Mouse (Mus musculus) C2C12 (cell line): Measurements from ENCODE around the gene Paqr5. TPM values are rescaled to one million over a fixed set of nuclear protein-coding genes. Genes with fewer than 3 reads are reported as not detected.

Experiments
- H3K27me3 ChIP-seq: one replicate; pipeline ENCODE4 v1.6.1; 2011; ENCODE audit not compliant: control insufficient read depth, insufficient read depth, insufficient read length
- H3K36me3 ChIP-seq: one replicate; pipeline ENCODE4 v1.6.1; 2011; ENCODE audit not compliant: control insufficient read depth, insufficient read depth
- H3K4me3 ChIP-seq: one replicate; pipeline ENCODE4 v1.5.1; 2011; ENCODE audit warnings: mild to moderate bottlenecking, control low read depth; ENCODE audit not compliant: poor library complexity, insufficient read depth, severe bottlenecking
- H3K79me2 ChIP-seq: one replicate; pipeline ENCODE4 v1.6.1; 2011; ENCODE audit not compliant: control insufficient read depth, insufficient read depth
- H3K79me3 ChIP-seq: one replicate; pipeline ENCODE4 v1.6.1; 2011; ENCODE audit warnings: low read depth, control low read depth
- H3ac ChIP-seq: one replicate; pipeline ENCODE3; 2011; ENCODE audit warnings: low read depth; ENCODE audit not compliant: control insufficient read depth, insufficient read length
- CEBPB ChIP-seq: IDR thresholded peaks from one replicate; pipeline ENCODE4 v1.6.1; 2011; ENCODE audit warnings: low read depth, mild to moderate bottlenecking, control low read depth, moderate library complexity
- CTCF ChIP-seq: IDR thresholded peaks from one replicate; pipeline ENCODE4 v1.5.1; 2011; ENCODE audit not compliant: control insufficient read depth, insufficient read depth, insufficient read length
- FOSL1 ChIP-seq: IDR thresholded peaks from one replicate; pipeline ENCODE4 v1.8.0; 2011; ENCODE audit warnings: mild to moderate bottlenecking, low read length; ENCODE audit not compliant: poor library complexity, insufficient read depth, severe bottlenecking
- MAX ChIP-seq: IDR thresholded peaks from one replicate; pipeline ENCODE4 v1.6.1; 2011; ENCODE audit warnings: mild to moderate bottlenecking, control low read depth
- MYOD1 ChIP-seq: IDR thresholded peaks from one replicate; pipeline ENCODE4 v1.6.1; 2011; ENCODE audit warnings: low read depth; ENCODE audit not compliant: control insufficient read depth, insufficient read length
- MYOG ChIP-seq: IDR thresholded peaks from one replicate; pipeline ENCODE4 v1.6.1; 2011; ENCODE audit not compliant: control insufficient read depth, insufficient read length; ENCODE audit errors: extremely low read depth
- USF1 ChIP-seq: IDR thresholded peaks from one replicate; pipeline ENCODE4 v1.6.1; 2011; ENCODE audit warnings: low read depth, mild to moderate bottlenecking, control low read depth, moderate library complexity
- polyA plus RNA-seq: library from polyadenylated mRNA; unstranded; fragments of >200 nt; fragmentation: generic; extraction: Trizol; gene quantifications from one replicate; pipeline ENCODE4 v1.2.1, GENCODE M21; 2012; ENCODE audit warnings: missing spikeins

Paqr5 gene
- polyA plus RNA-seq, 1 experiment, result 0.04 TPM

DNA sequence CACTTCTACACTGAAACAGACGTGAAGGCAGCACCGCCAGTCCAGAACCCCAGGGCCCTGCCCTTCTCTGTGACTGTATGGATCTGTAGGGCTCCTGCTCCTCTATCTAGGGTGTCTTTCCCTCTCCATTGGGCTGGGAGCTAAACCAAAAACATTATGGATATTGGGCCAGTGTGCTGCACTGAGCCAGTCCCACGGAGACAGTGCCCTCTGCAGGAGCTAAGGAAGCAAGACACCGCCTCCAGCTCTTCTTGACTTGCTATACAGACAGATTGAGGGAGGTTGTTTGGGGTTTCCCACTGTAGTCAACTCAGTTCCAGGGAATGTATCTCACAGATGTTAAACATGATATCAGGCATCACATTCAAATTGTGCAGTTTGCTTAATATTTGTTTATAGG, 24.1 kb upstream of the Paqr5 start:
- no peaks in the 10 kb centered on the region for H3K79me3 ChIP-seq
- H3K27me3 ChIP-seq, result no peaks in the 10 kb centered on the region
- no peaks in the 10 kb centered on the region for H3K79me2 ChIP-seq
- H3K36me3 ChIP-seq, result no peaks in the 10 kb centered on the region
- H3ac ChIP-seq, result no peak overlapping the region
- no peak for TF ChIP-seq CEBPB
- no peak for TF ChIP-seq MYOD1
- H3K4me3 ChIP-seq, result no peak overlapping the region

DNA sequence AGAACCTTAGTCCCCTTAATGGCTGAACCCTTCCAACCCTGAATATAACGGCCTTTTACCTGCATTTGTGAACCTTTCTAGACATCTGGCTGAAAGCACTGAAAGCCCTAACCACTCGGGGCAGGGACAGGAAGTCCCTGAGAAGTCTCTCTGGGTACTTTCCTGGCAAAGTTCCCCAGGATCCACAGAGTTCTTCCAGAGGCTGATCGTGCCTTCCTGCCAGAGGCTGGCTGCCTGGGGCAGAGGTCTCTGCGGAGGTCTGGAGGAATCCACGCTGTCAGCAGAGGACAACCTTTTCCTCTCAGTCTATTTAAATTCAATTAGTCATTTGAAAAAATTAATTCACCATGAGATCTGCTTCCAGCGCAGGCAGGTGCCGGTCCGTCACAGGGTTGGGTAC, 22.5 kb upstream of the Paqr5 start:
- H3K27me3 ChIP-seq, result no peaks in the 10 kb centered on the region
- no peak overlapping the region for H3K4me3 ChIP-seq
- no peaks in the 10 kb centered on the region for H3K79me2 ChIP-seq
- H3K79me3 ChIP-seq, result no peaks in the 10 kb centered on the region
- no peaks in the 10 kb centered on the region for H3K36me3 ChIP-seq
- no peak overlapping the region for H3ac ChIP-seq
- no peak for TF ChIP-seq MAX
- TF ChIP-seq MYOG, result no peak
- no peak for TF ChIP-seq FOSL1
- no peak for TF ChIP-seq MYOD1
- TF ChIP-seq CTCF, result no peak
- no peak for TF ChIP-seq USF1
- TF ChIP-seq CEBPB, result no peak

DNA sequence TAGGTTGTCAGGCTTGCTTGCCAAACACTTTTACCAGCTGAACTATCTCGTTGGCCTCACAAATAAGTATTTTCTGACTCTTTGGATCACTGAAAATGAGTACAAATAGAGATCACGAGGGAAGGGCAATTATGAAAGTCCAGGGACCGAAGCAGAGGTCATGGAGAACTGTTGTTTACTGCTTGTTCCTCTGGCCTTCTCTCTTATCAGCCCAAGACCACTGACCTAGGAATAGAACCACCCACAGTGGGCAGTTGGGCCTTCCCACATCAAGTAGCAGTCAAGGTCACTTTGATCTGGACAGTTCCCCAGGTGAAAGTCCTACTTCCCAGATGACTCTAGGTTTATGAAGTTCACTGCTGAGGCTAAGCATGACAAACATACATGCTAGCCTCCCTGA, 15.5 kb upstream of the Paqr5 start:
- Histone ChIP-seq H3K36me3 (no peaks in the 10 kb centered on the region), H3ac (no peak overlapping the region), H3K27me3 (no peaks in the 10 kb centered on the region), H3K79me2 (no peaks in the 10 kb centered on the region), H3K79me3 (no peaks in the 10 kb centered on the region), H3K4me3 (no peak overlapping the region)
- TF ChIP-seq USF1 (no peak), MAX (no peak), MYOG (no peak), FOSL1 (no peak), MYOD1 (no peak), CEBPB (no peak), CTCF (no peak)

DNA sequence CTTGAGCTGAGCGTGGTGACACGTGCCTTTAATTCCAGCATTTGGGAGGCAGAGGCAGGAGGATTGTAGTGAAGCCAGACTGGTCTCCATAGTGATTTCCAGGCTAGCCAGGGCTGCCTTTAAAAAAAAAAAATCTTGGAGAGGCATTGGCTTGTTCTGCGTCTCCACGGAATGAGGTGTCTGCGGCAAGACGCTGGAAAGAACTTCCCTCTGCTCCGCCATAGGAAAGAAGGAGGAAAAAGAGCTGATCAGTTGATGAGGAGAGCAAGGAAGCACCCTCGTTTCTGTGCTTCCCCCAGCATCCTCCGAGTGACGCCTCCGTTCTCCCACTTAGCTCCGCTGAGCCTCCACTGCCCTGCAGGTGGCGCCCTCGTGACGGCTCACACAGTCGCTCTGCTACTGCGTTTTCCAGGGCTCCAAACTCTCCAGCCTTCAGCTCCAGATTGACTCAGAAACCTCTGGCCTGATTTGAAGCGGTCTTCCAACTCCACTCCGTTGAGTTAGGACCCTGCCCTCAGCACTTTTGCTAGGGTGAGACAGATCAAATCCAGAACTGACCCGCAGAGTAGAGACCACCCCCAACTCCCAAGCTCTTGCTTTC, 13.5 kb upstream of the Paqr5 start:
- Histone ChIP-seq H3K4me3 (no peak overlapping the region), H3K79me3 (no peaks in the 10 kb centered on the region), H3K27me3 (no peaks in the 10 kb centered on the region), H3K79me2 (no peaks in the 10 kb centered on the region), H3K36me3 (no peaks in the 10 kb centered on the region), H3ac (no peak overlapping the region)
- TF ChIP-seq CEBPB, result no peak
- peak; percentile 98 for TF ChIP-seq CTCF

DNA sequence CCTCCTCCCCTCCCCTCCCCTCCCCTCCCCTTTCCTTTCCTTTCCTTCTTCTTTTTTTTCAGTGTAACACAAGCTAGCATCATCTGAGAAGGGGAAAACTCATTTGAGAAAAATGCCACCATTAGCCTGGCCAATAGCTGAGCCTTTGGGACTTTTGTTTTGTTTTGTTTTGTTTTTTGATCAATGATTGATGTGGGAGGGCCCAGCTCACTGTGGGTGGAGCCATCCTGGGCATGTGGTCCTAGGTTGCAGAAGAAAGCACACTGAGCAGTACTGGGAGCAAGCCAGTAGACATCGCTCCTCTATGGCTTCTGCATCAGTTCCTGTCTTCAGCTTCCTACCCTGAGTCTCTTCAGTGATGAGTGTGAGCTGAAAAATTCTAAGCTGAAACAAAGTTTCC, 9.2 kb upstream of the Paqr5 start:
- Histone ChIP-seq H3K36me3 (no peaks in the 10 kb centered on the region), H3ac (no peak overlapping the region), H3K27me3 (no peaks in the 10 kb centered on the region), H3K79me2 (no peaks in the 10 kb centered on the region), H3K4me3 (no peak overlapping the region), H3K79me3 (no peaks in the 10 kb centered on the region)
- no peak for TF ChIP-seq MAX
- no peak for TF ChIP-seq FOSL1
- no peak for TF ChIP-seq USF1
- TF ChIP-seq CEBPB, result no peak
- TF ChIP-seq MYOG, result no peak
- TF ChIP-seq CTCF, result no peak
- no peak for TF ChIP-seq MYOD1

DNA sequence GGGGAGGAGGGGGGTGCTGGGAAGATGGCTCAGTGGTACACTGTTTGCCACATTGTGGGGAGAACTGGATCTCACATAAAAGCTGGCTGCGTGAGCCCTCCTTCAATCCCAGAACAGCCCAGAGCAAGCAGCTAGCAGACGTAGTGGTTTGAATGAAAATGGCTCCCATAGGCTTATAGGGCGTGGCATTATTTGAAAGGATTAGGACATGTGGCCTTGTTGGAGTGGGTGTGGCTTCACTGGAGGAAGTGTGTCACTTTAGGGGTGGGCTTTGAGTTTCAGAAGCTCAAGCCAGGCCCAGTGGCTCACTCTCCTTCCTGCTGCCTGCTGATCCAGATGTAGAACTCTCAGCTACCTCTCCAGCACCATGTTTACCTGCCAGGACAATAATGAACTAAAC, 5.5 kb upstream of the Paqr5 start:
- Histone ChIP-seq H3K27me3 (peaks cover 3% of the 10 kb centered on the region), H3K79me3 (no peaks in the 10 kb centered on the region), H3ac (no peak overlapping the region), H3K4me3 (no peak overlapping the region), H3K79me2 (no peaks in the 10 kb centered on the region), H3K36me3 (no peaks in the 10 kb centered on the region)
- no peak for TF ChIP-seq MYOG
- TF ChIP-seq CTCF, result no peak
- no peak for TF ChIP-seq FOSL1
- TF ChIP-seq USF1, result no peak
- TF ChIP-seq MYOD1, result no peak
- TF ChIP-seq MAX, result no peak
- no peak for TF ChIP-seq CEBPB
